Mouse (Mus musculus) lung, adult 18-20 months (tissue): ENCODE results near the gene Tex14.

ENCODE experiments used
- DNase-seq, 2 experiments: peaks; one replicate each; pipeline ENCODE4 v3.0.0; 2022; ENCODE audit warnings: mixed read lengths in 2 of 2

The Tex14 gene

GRCm38 (mm10) chr11:87595327-87595841, 190.5 kb downstream of the Tex14 start:
- peak; percentile 92 to 95 for DNase-seq

GRCm38 (mm10) chr11:87595976-87596375, 191.1 kb downstream of the Tex14 start:
- no peak for DNase-seq

GRCm38 (mm10) chr11:87596492-87596891, 191.6 kb downstream of the Tex14 start:
- no peak for DNase-seq

- no peak for DNase-seq
Measured at GRCm38 (mm10) chr11:87597061-87597460, 192.2 kb downstream of the Tex14 start.

- DNase-seq = peak; percentile 57 to 59
Measured at GRCm38 (mm10) chr11:87599395-87600089, 194.7 kb downstream of the Tex14 start.

GRCm38 (mm10) chr11:87600322-87600853, 195.5 kb downstream of the Tex14 start:
- DNase-seq = peak; percentile 41 to 63

- DNase-seq = no peak
Measured at GRCm38 (mm10) chr11:87602234-87602633, 197.4 kb downstream of the Tex14 start.

GRCm38 (mm10) chr11:87603571-87603970, 198.7 kb downstream of the Tex14 start:
- DNase-seq = no peak
